Mouse (Mus musculus): ENCODE results near the gene Pih1d2.
A peak's percentile ranks its signal among the peaks of the same experiment; 100 is the strongest.

- no peak for TF ChIP-seq GATA1 (IDR thresholded peaks at IDR 0.05; ENCODE audit: borderline replicate concordance, low read length)
- TF ChIP-seq FLI1 (IDR thresholded peaks at IDR 0.05; ENCODE audit: low read length) = peak; percentile 83
Measured at GRCm38 (mm10) chr9:50616766-50617603, at the start of gene Pih1d2, which contains the start of gene Nkapd1.
